Mouse (Mus musculus) bone marrow macrophage, adult 2 months (primary cell): ENCODE measurements around the gene Ankrd27. TPM values are rescaled to one million over a fixed set of nuclear protein-coding genes. Genes with fewer than 3 reads are reported as not detected.

Source experiments
- H3K27ac ChIP-seq: 2 replicates; pipeline ENCODE4 v1.5.1; 2012; ENCODE audit warnings: low read depth, low read length; ENCODE audit not compliant: insufficient read depth
- H3K4me1 ChIP-seq: 2 replicates; pipeline ENCODE4 v1.6.1; 2012; ENCODE audit warnings: low read length; ENCODE audit not compliant: control insufficient read depth, insufficient read depth
- H3K4me3 ChIP-seq: 2 replicates; pipeline ENCODE4 v1.5.1; 2012; ENCODE audit warnings: mild to moderate bottlenecking, low read length, moderate library complexity; ENCODE audit not compliant: insufficient read depth
- CTCF ChIP-seq: IDR thresholded peaks from 2 replicates; pipeline ENCODE4 v1.5.1; 2012; ENCODE audit warnings: low read depth, mild to moderate bottlenecking, low read length, moderate library complexity
- POLR2A ChIP-seq: IDR thresholded peaks from 2 replicates; pipeline ENCODE4 v1.6.1; 2012; ENCODE audit warnings: mild to moderate bottlenecking, low read depth, low read length, borderline replicate concordance
- polyA plus RNA-seq: library from polyadenylated mRNA; stranded (reverse); fragments of >200 nt; gene quantifications from 2 replicates; pipeline ENCODE4 v1.2.4, GENCODE M21; 2012; ENCODE audit not compliant: missing spikeins, insufficient read depth, insufficient read length

The Ankrd27 gene
- polyA plus RNA-seq, 1 experiment = 29.4 TPM

- no peaks in the 10 kb centered on the region for H3K4me1 ChIP-seq
- TF ChIP-seq CTCF = no peak
- no peak for TF ChIP-seq POLR2A
- H3K27ac ChIP-seq = no peak overlapping the region
- no peak overlapping the region for H3K4me3 ChIP-seq
Observed at GRCm38 (mm10) chr7:35688276-35688675, 102.2 kb downstream of the Ankrd27 start.

Other genes starting within 250 kb of the Ankrd27 start
- 8.1 and 8.5 TPM in 2 replicates for gene Faap24, start 189.4 kb upstream of the Ankrd27 start, polyA plus RNA-seq
- 16.6 and 16.9 TPM in 2 replicates for gene Cep89, start 189.2 kb upstream of the Ankrd27 start, polyA plus RNA-seq
- not detected in 2 replicates for gene Slc7a9, start 137.4 kb upstream of the Ankrd27 start, polyA plus RNA-seq
- gene Tdrd12, start 48.5 kb upstream of the Ankrd27 start, polyA plus RNA-seq = not detected in 2 replicates
- 19.2 and 19.7 TPM in 2 replicates for gene Nudt19, start 29.9 kb upstream of the Ankrd27 start, polyA plus RNA-seq
- gene Rgs9bp, start 662 bp upstream of the Ankrd27 start, polyA plus RNA-seq = not detected in 2 replicates
- 56.2 and 68.9 TPM in 2 replicates for gene Pdcd5, start 61.3 kb downstream of the Ankrd27 start, polyA plus RNA-seq
- gene Dpy19l3, start 168.2 kb downstream of the Ankrd27 start, polyA plus RNA-seq = 1.5 TPM in 2 replicates
- gene Zfp507, start 216.8 kb downstream of the Ankrd27 start, polyA plus RNA-seq = not detected in 2 replicates